Mouse (Mus musculus) heart, embryonic 16.5 days (tissue): ENCODE measurements around the gene St6galnac3. TPM values are rescaled to one million over a fixed set of nuclear protein-coding genes. Genes with fewer than 3 reads are reported as not detected.

Source experiments
- ATAC-seq: fragments of 200-750 bp; cut with Nextera tagmentation; replicated peaks from 2 replicates; pipeline ENCODE4 v1.8.0; 2017; ENCODE audit warnings: moderate number of reproducible peaks; ENCODE audit not compliant: insufficient read depth, low FRiP score; ENCODE audit errors: extremely low read depth
- H3K27ac ChIP-seq: fragments of 300-500 bp; sonication (generic); 2 replicates; pipeline ENCODE4 v1.5.1; 2014; ENCODE audit warnings: mild to moderate bottlenecking, low read length, control low read depth, moderate library complexity
- H3K27me3 ChIP-seq: fragments of 300-500 bp; sonication (generic); 2 replicates; pipeline ENCODE4 v1.6.1; 2014; ENCODE audit warnings: low read length, mixed read lengths; ENCODE audit not compliant: control insufficient read depth, insufficient read depth
- H3K36me3 ChIP-seq: fragments of 300-500 bp; sonication (generic); 2 replicates; pipeline ENCODE4 v1.6.1; 2014; ENCODE audit not compliant: control insufficient read depth, insufficient read depth
- H3K4me1 ChIP-seq: fragments of 300-500 bp; sonication (generic); 2 replicates; pipeline ENCODE4 v1.6.1; 2014; ENCODE audit warnings: low read length, mixed read lengths; ENCODE audit not compliant: control insufficient read depth, insufficient read depth
- H3K4me2 ChIP-seq: fragments of 300-500 bp; sonication (generic); 2 replicates; pipeline ENCODE4 v1.6.1; 2014; ENCODE audit warnings: low read depth, mild to moderate bottlenecking, control low read depth, low read length
- H3K4me3 ChIP-seq: fragments of 300-500 bp; sonication (generic); 2 replicates; pipeline ENCODE4 v1.5.1; 2014; ENCODE audit warnings: mild to moderate bottlenecking, control low read depth, low read length
- H3K9ac ChIP-seq: fragments of 300-500 bp; sonication (generic); 2 replicates; pipeline ENCODE4 v1.6.1; 2014; ENCODE audit warnings: low read length, control low read depth
- H3K9me3 ChIP-seq: fragments of 300-500 bp; sonication (generic); replicated peaks from 2 replicates; pipeline ENCODE4 v1.6.1; 2016; ENCODE audit warnings: low read length; ENCODE audit not compliant: control insufficient read depth
- WGBS: fragments of 180-500 bp; shearing (Covaris S2); extraction: QIAGEN DNeasy Blood & Tissue Kit; methylation state at CpG from one replicate; pipeline ENCODE4 v1.1.7; 2014; 5-methylcytosine and 5-hydroxymethylcytosine counted together
- polyA plus RNA-seq: library from polyadenylated mRNA; unstranded; fragments of >200 nt; fragmentation: Nextera tagmentation; extraction: Ambion mirVana; gene quantifications from 2 replicates; pipeline ENCODE4 v1.2.1, GENCODE M21; 2015

St6galnac3 gene
- polyA plus RNA-seq, 1 experiment from 2014 or later, result 20.8 TPM

DNA sequence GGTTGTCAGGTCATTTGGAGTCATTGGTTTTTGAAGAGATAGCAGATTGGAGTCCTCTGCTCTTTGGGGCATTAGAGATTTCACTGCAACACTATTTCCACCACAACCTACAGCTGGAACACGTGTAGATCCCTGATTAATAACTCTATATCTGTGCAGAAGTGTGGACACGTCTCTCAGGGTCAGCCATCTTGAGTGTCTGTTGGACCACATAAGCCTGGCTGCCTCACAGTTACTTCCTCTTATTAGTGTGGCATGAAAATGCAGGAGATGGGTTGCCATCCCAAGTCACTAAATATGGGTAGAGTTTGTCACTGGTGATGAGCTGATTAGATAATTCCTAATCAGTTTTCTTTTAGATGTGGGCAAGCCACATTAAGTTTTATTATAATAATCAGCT is 385.0 kb downstream of the St6galnac3 start:
- H3K27ac ChIP-seq, result no peak overlapping the region
- no peaks in the 10 kb centered on the region for H3K36me3 ChIP-seq
- no peak overlapping the region for H3K9ac ChIP-seq
- H3K27me3 ChIP-seq, result no peaks in the 10 kb centered on the region
- no peaks in the 10 kb centered on the region for H3K4me1 ChIP-seq
- H3K9me3 ChIP-seq, result no peaks in the 10 kb centered on the region
- WGBS, result 58% methylated on average over 2 of the region's 2 CpGs
- no peak overlapping the region for H3K4me2 ChIP-seq
- no peak overlapping the region for H3K4me3 ChIP-seq
- no peak for ATAC-seq

GRCm38 (mm10) chr3:153339091-153339490 is 385.9 kb downstream of the St6galnac3 start:
- Histone ChIP-seq H3K36me3 (no peaks in the 10 kb centered on the region), H3K4me3 (no peak overlapping the region), H3K27ac (no peak overlapping the region), H3K27me3 (no peaks in the 10 kb centered on the region), H3K9ac (no peak overlapping the region), H3K4me2 (no peak overlapping the region), H3K4me1 (no peaks in the 10 kb centered on the region), H3K9me3 (no peaks in the 10 kb centered on the region)
- WGBS, result 66% methylated on average over 12 of the region's 12 CpGs
- ATAC-seq, result no peak

DNA sequence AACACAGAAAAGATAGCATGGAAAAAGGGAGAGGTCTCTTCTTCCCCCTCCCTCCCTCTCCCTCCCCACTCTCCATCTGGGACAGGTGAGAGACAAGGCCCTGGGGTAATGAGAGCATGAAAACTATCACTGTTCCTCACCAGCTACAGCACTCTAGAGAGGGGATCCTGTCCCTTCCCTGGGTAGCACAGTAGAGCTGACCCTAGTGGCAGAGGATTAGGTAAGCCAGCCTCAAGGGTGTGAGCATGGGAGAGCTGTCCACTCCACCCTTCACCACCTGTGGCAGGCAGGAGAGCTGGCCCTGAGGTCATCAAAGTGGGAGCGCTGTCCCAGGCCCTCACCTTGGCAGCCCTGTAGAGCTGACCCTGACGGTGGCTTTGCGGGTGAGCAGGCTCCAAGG is 387.2 kb downstream of the St6galnac3 start:
- no peaks in the 10 kb centered on the region for H3K27me3 ChIP-seq
- H3K9ac ChIP-seq, result no peak overlapping the region
- H3K4me2 ChIP-seq, result no peak overlapping the region
- ATAC-seq, result no peak
- WGBS, result 63% methylated on average over 3 of the region's 3 CpGs
- H3K4me3 ChIP-seq, result no peak overlapping the region
- H3K4me1 ChIP-seq, result no peaks in the 10 kb centered on the region
- no peak overlapping the region for H3K27ac ChIP-seq
- H3K9me3 ChIP-seq, result no peaks in the 10 kb centered on the region
- no peaks in the 10 kb centered on the region for H3K36me3 ChIP-seq

DNA sequence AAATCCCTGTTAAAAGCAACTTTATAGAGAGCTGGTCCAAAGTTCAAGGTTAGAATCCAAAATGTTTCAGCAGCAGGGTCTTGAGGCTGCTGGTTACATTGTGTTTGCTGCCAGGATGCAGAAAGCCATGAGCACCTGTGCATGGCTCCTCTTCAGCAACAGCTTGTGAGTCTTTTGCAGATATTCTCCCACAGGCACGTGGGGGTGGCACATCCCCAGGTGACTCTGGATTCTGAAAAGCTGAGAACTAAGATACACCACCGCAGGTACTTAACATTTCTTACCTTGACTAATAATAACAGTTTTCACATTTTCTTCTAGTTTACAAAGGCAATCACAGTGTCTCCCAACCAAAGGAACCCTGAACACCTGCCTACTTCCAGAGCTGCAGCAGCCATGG is 387.8 kb downstream of the St6galnac3 start:
- no peak for ATAC-seq
- no peaks in the 10 kb centered on the region for H3K4me1 ChIP-seq
- WGBS, result 78% methylated on average over 2 of the region's 2 CpGs

GRCm38 (mm10) chr3:153334152-153334825 is 390.7 kb downstream of the St6galnac3 start:
- no peak for ATAC-seq
- no peak overlapping the region for H3K27ac ChIP-seq
- H3K9me3 ChIP-seq, result no peaks in the 10 kb centered on the region
- no peaks in the 10 kb centered on the region for H3K27me3 ChIP-seq
- H3K4me2 ChIP-seq, result no peak overlapping the region
- no peaks in the 10 kb centered on the region for H3K4me1 ChIP-seq
- WGBS, result 49% methylated on average over 5 of the region's 5 CpGs
- no peaks in the 10 kb centered on the region for H3K36me3 ChIP-seq
- H3K9ac ChIP-seq, result no peak overlapping the region
- H3K4me3 ChIP-seq, result no peak overlapping the region

More for the DNA sequence above, 387.8 kb downstream of the St6galnac3 start:
- H3K27me3 ChIP-seq, result no peaks in the 10 kb centered on the region
- no peak overlapping the region for H3K4me2 ChIP-seq
- H3K9me3 ChIP-seq, result no peaks in the 10 kb centered on the region
- no peak overlapping the region for H3K9ac ChIP-seq
- no peaks in the 10 kb centered on the region for H3K36me3 ChIP-seq
- no peak overlapping the region for H3K4me3 ChIP-seq
- H3K27ac ChIP-seq, result no peak overlapping the region

- no peaks in the 10 kb centered on the region for H3K4me1 ChIP-seq
- 57% methylated on average over 3 of the region's 3 CpGs for WGBS
- ATAC-seq, result no peak
Measured at GRCm38 (mm10) chr3:153324307-153324706, 400.7 kb downstream of the St6galnac3 start.

GRCm38 (mm10) chr3:153323446-153323845 is 401.5 kb downstream of the St6galnac3 start:
- no peaks in the 10 kb centered on the region for H3K36me3 ChIP-seq
- no peak for ATAC-seq
- H3K27me3 ChIP-seq, result no peaks in the 10 kb centered on the region
- WGBS, result 71% methylated on average over 8 of the region's 8 CpGs
- no peak overlapping the region for H3K4me3 ChIP-seq
- no peak overlapping the region for H3K27ac ChIP-seq
- no peak overlapping the region for H3K9ac ChIP-seq
- H3K4me2 ChIP-seq, result no peak overlapping the region
- H3K9me3 ChIP-seq, result no peaks in the 10 kb centered on the region
- no peaks in the 10 kb centered on the region for H3K4me1 ChIP-seq

More at GRCm38 (mm10) chr3:153324307-153324706, 400.7 kb downstream of the St6galnac3 start:
- no peaks in the 10 kb centered on the region for H3K9me3 ChIP-seq
- no peak overlapping the region for H3K4me2 ChIP-seq
- H3K36me3 ChIP-seq, result no peaks in the 10 kb centered on the region
- no peak overlapping the region for H3K27ac ChIP-seq
- no peak overlapping the region for H3K4me3 ChIP-seq
- no peak overlapping the region for H3K9ac ChIP-seq
- H3K27me3 ChIP-seq, result no peaks in the 10 kb centered on the region

- Histone ChIP-seq H3K4me1 (no peaks in the 10 kb centered on the region), H3K36me3 (no peaks in the 10 kb centered on the region), H3K4me3 (no peak overlapping the region), H3K9ac (no peak overlapping the region), H3K27ac (no peak overlapping the region), H3K4me2 (no peak overlapping the region), H3K27me3 (no peaks in the 10 kb centered on the region), H3K9me3 (no peaks in the 10 kb centered on the region)
- WGBS, result 65% methylated on average over 9 of the region's 9 CpGs
- ATAC-seq, result no peak
Measured at GRCm38 (mm10) chr3:153313583-153313982, 411.4 kb downstream of the St6galnac3 start.

DNA sequence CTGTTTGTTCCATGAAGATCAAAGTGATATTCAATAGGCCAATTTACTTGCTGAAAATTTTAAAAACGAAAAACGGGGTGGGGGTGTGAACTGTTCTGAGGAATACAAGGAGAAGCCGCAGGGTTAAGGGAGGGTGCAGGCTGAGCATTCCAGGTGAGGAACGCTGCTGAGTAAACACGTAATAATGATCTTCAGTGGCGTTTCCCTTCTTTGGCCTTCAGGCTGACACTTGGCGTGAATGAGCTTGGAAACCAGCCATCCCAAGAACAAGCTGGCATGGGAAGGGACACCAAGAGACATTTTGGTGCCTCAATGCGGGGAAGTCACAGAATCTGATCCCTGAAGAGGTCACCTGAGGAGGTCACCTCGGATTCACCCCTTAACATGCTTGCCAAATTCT is 411.8 kb downstream of the St6galnac3 start:
- no peak overlapping the region for H3K4me3 ChIP-seq
- no peaks in the 10 kb centered on the region for H3K27me3 ChIP-seq
- no peaks in the 10 kb centered on the region for H3K9me3 ChIP-seq

More for the DNA sequence above, 411.8 kb downstream of the St6galnac3 start:
- Histone ChIP-seq H3K36me3 (no peaks in the 10 kb centered on the region), H3K4me2 (no peak overlapping the region), H3K27ac (no peak overlapping the region), H3K4me1 (no peaks in the 10 kb centered on the region), H3K9ac (no peak overlapping the region)
- WGBS, result 88% methylated on average over 9 of the region's 9 CpGs
- ATAC-seq, result no peak
